ENCODE assay signal across 40 mouse cellular contexts in the genomic region with DNA sequence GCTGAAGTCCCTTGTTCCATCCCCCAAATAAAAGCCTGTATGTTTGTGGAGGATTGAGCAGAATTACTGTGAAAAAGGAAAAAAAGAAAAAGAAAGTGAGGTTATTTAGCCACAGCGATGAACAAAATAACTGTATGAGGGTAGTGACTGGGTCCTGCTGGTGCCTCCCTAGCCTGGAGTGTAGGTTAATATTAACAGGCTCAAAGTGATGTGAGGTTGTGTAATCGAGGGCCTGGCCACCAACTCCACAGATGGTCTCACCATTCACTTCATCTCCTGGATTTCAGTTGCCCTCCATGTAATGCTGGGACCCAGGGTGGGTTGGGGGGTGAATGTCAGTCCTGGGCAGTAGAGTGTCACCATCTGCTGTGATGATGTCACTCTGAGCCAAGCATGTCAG. TPM values are rescaled to one million over a fixed set of nuclear protein-coding genes. Genes with fewer than 3 reads are reported as not detected.
DNase-seq lines count a peak whose midpoint lies in the region; ATAC-seq and TF ChIP-seq lines count a peak whose summit lies in the region.
"Had no signal": no experiment of that assay in that cellular context is flagged by ENCODE, and none has a peak within 500 bp of the region (broad histone marks: within the 10 kb centered on the region; RNA-seq: fewer than 3 reads in every experiment).

No protein-coding gene starts in this region.

- H3K9me3 ChIP-seq in intestine, embryonic 15.5 days, result no peaks in the 10 kb centered on the region
- no peaks in the 10 kb centered on the region for H3K9me3 ChIP-seq in liver, embryonic 15.5 days (replicated peaks)
- H3K9me3 ChIP-seq in midbrain, embryonic 14.5 days (ENCODE audit: control insufficient read depth, low read length), result no peaks in the 10 kb centered on the region
- H3K9me3 ChIP-seq: embryonic facial prominence, embryonic 10.5 days; embryonic facial prominence, embryonic 15.5 days; forebrain, embryonic 12.5 days; midbrain, embryonic 15.5 days had no signal

- 0 out of 2 replicates have a peak overlapping the region, but pooled peaks have one; percentile 5 for H3K4me2 ChIP-seq in intestine, embryonic 15.5 days (replicated peaks)
- peak overlapping the region; percentile 15; the same call in 1 of the 2 replicates for H3K4me2 ChIP-seq in liver, embryonic 15.5 days
- H3K4me2 ChIP-seq in midbrain, embryonic 14.5 days (ENCODE audit: low read length), result no peak overlapping the region
- H3K4me2 ChIP-seq: embryonic facial prominence, embryonic 15.5 days; forebrain, embryonic 12.5 days; midbrain, embryonic 15.5 days had no signal

- H3K79me2 ChIP-seq in liver, adult 2 months (ENCODE audit: control insufficient read depth, insufficient read depth, low read length), result no peaks in the 10 kb centered on the region

- DNase-seq in kidney, postnatal 14 days, result peak; percentile 30
- DNase-seq in kidney, adult 9 months, result no peak
- DNase-seq in liver, adult 2 months (ENCODE audit: extremely low read depth, low read depth, low spot score), result peak; percentile 77
- no peak for DNase-seq in layer of hippocampus, adult 8-10 months (ENCODE audit: low spot score in 2 of 2)
- no peak for DNase-seq in adrenal gland, adult 18-20 months (ENCODE audit: low spot score in 2 of 2)
- no peak for DNase-seq in midbrain, embryonic 14.5 days
- DNase-seq: adrenal gland, adult 2 months; adrenal gland, postnatal 36 days; cerebellum, adult 2 months; cerebellum, postnatal 14 days; forebrain, postnatal 0 days; kidney, adult 18-20 months; kidney, postnatal 10 days; left cerebral cortex, postnatal 4 days; lung, postnatal 10 days; right cerebral cortex, postnatal 25 days; thymus, adult 18-20 months; thymus, postnatal 25 days had no signal

- H3K9ac ChIP-seq in intestine, embryonic 15.5 days, result no peak overlapping the region
- H3K9ac ChIP-seq in liver, adult 2 months (ENCODE audit: low read depth, low read length), result no peak overlapping the region
- H3K9ac ChIP-seq in liver, embryonic 15.5 days, result no peak overlapping the region
- H3K9ac ChIP-seq in midbrain, embryonic 14.5 days (replicated peaks; ENCODE audit: low read length), result no peak overlapping the region
- H3K9ac ChIP-seq: embryonic facial prominence, embryonic 15.5 days; forebrain, embryonic 12.5 days; forebrain, postnatal 0 days; midbrain, embryonic 15.5 days had no signal

- H3K4me3 ChIP-seq in intestine, embryonic 15.5 days (replicated peaks), result no peak overlapping the region
- no peak overlapping the region for H3K4me3 ChIP-seq in liver, adult 2 months (ENCODE audit: insufficient read depth, low read depth, low read length)
- H3K4me3 ChIP-seq in liver, embryonic 15.5 days (replicated peaks), result no peak overlapping the region
- H3K4me3 ChIP-seq in midbrain, embryonic 14.5 days (replicated peaks; ENCODE audit: low read depth, low read length), result no peak overlapping the region
- H3K4me3 ChIP-seq: embryonic facial prominence, embryonic 10.5 days; embryonic facial prominence, embryonic 15.5 days; forebrain, embryonic 12.5 days; midbrain, embryonic 15.5 days had no signal

- peaks cover 6% of the 10 kb centered on the region; the same call in 1 of the 2 replicates for H3K4me1 ChIP-seq in intestine, embryonic 15.5 days (replicated peaks)
- H3K4me1 ChIP-seq in liver, adult 2 months (ENCODE audit: control insufficient read depth, insufficient read depth, low read length), result peaks cover 16% of the 10 kb centered on the region
- H3K4me1 ChIP-seq in liver, embryonic 15.5 days (replicated peaks), result peaks cover 5% of the 10 kb centered on the region
- H3K4me1 ChIP-seq in midbrain, embryonic 14.5 days (ENCODE audit: control insufficient read depth, insufficient read depth, low read length), result no peaks in the 10 kb centered on the region
- H3K4me1 ChIP-seq: embryonic facial prominence, embryonic 10.5 days; embryonic facial prominence, embryonic 15.5 days; forebrain, embryonic 12.5 days; midbrain, embryonic 15.5 days had no signal

- H3K27me3 ChIP-seq in intestine, embryonic 15.5 days (replicated peaks), result no peaks in the 10 kb centered on the region
- H3K27me3 ChIP-seq in liver, adult 2 months (ENCODE audit: control insufficient read depth, insufficient read depth, low read length), result no peaks in the 10 kb centered on the region
- H3K27me3 ChIP-seq in liver, embryonic 15.5 days, result no peaks in the 10 kb centered on the region
- no peaks in the 10 kb centered on the region for H3K27me3 ChIP-seq in midbrain, embryonic 14.5 days (ENCODE audit: control insufficient read depth, insufficient read depth, low read length)
- H3K27me3 ChIP-seq: embryonic facial prominence, embryonic 15.5 days; forebrain, embryonic 12.5 days; midbrain, embryonic 15.5 days had no signal

- no peak overlapping the region for H3K27ac ChIP-seq in intestine, embryonic 15.5 days
- peak overlapping the region; percentile 43; the same call in 1 of the 2 replicates for H3K27ac ChIP-seq in liver, adult 2 months (replicated peaks; ENCODE audit: insufficient read depth, low read depth, low read length)
- H3K27ac ChIP-seq in liver, embryonic 15.5 days (replicated peaks), result peak overlapping the region; percentile 66
- H3K27ac ChIP-seq in midbrain, embryonic 14.5 days (replicated peaks; ENCODE audit: low read depth, low read length), result no peak overlapping the region
- H3K27ac ChIP-seq: embryonic facial prominence, embryonic 10.5 days; embryonic facial prominence, embryonic 15.5 days; forebrain, embryonic 12.5 days; midbrain, embryonic 15.5 days had no signal

- TF ChIP-seq POLR2A in liver, adult 2 months (IDR thresholded peaks at IDR 0.05; ENCODE audit: extremely low read depth, insufficient read depth, low read length), result no peak

- no peaks in the 10 kb centered on the region for H3K36me3 ChIP-seq in intestine, embryonic 15.5 days
- no peaks in the 10 kb centered on the region for H3K36me3 ChIP-seq in liver, adult 2 months (ENCODE audit: control insufficient read depth, insufficient read depth, low read length)
- no peaks in the 10 kb centered on the region for H3K36me3 ChIP-seq in liver, embryonic 15.5 days (replicated peaks)
- H3K36me3 ChIP-seq in midbrain, embryonic 14.5 days (ENCODE audit: control insufficient read depth, insufficient read depth, low read length), result no peaks in the 10 kb centered on the region
- H3K36me3 ChIP-seq: embryonic facial prominence, embryonic 10.5 days; embryonic facial prominence, embryonic 15.5 days; forebrain, embryonic 12.5 days; midbrain, embryonic 15.5 days had no signal

- ATAC-seq in intestine, embryonic 15.5 days, result peak; percentile 81
- peak; percentile 56; the same call in 1 of the 2 replicates for ATAC-seq in liver, embryonic 15.5 days (ENCODE audit: insufficient read depth)
- ATAC-seq in midbrain, embryonic 14.5 days (ENCODE audit: low FRiP score, low TSS enrichment), result no peak
- ATAC-seq: CD4-positive, CD25-positive, alpha-beta regulatory T cell, adult 4 months; forebrain, postnatal 0 days; hindbrain, embryonic 16.5 days; midbrain, embryonic 15.5 days had no signal

- WGBS in intestine, embryonic 15.5 days, result 45% methylated on average over 2 of the region's 2 CpGs
- WGBS in liver, adult 2 months, result 15% methylated on average over 2 of the region's 2 CpGs
- WGBS in liver, embryonic 15.5 days (ENCODE audit: insufficient replicate concordance), result 58% methylated on average over 2 of the region's 2 CpGs
- WGBS in midbrain, embryonic 14.5 days, result 86% methylated on average over 2 of the region's 2 CpGs

- TF ChIP-seq CTCF in liver, adult 2 months (IDR thresholded peaks at IDR 0.05; ENCODE audit: low read depth, low read length), result no peak

RNA-seq across cellular contexts. Expression of a gene that starts 5.8 kb away (rescaled TPM):
- polyA plus RNA-seq in intestine, embryonic 15.5 days (2015; fragmentation: Nextera tagmentation; extraction: Ambion mirVana), result 0.30 and 0.56 TPM in 2 replicates
- not detected in 2 replicates for total RNA-seq in liver, adult 2 months (2014; rRNA removed)
- polyA plus RNA-seq in liver, adult 2 months (2012; rRNA removed), result not detected in 2 replicates
- 0.17 TPM in 1 of 2 replicates, not detected in the other for polyA plus RNA-seq in liver, embryonic 15.5 days (2015; fragmentation: Nextera tagmentation; extraction: Ambion mirVana)
- not detected for total RNA-seq in layer of hippocampus, adult 8-10 months (2022)
- not detected for total RNA-seq in adrenal gland, adult 18-20 months (2021)
- not detected in 2 replicates for polyA plus RNA-seq in midbrain, embryonic 14.5 days (2014; fragmentation: Nextera tagmentation; extraction: Ambion mirVana)
- total RNA-seq: adrenal gland, adult 2 months; adrenal gland, postnatal 36 days; forebrain, postnatal 0 days; gastrocnemius, adult 8-10 months; gastrocnemius, postnatal 4 days; heart, adult 8-10 months; heart, postnatal 25 days; layer of hippocampus, adult 18-20 months; layer of hippocampus, postnatal 25 days; left cerebral cortex, postnatal 4 days; neutrophil, adult 5-6 weeks had no signal
- polyA plus RNA-seq: adrenal gland, adult 2 months; brain, embryonic 14.5 days; CD4-positive, CD25-positive, alpha-beta regulatory T cell, adult 4 months; cerebellum, adult 2 months; cortical plate, adult 2 months; embryonic facial prominence, embryonic 10.5 days; embryonic facial prominence, embryonic 15.5 days; forebrain, embryonic 12.5 days; forebrain, postnatal 0 days; heart, embryonic 14.5 days; hindbrain, embryonic 11.5 days; hindbrain, embryonic 16.5 days; limb, embryonic 14.5 days; midbrain, embryonic 15.5 days; neural tube, embryonic 11.5 days had no signal

RNA-seq across cellular contexts. Expression of a gene that starts 13.6 kb away (rescaled TPM):
- polyA plus RNA-seq in intestine, embryonic 15.5 days (2015; fragmentation: Nextera tagmentation; extraction: Ambion mirVana), result not detected in 2 replicates
- not detected in 2 replicates for total RNA-seq in liver, adult 2 months (2014; rRNA removed)
- not detected in 2 replicates for polyA plus RNA-seq in liver, adult 2 months (2012; rRNA removed)
- polyA plus RNA-seq in liver, embryonic 15.5 days (2015; fragmentation: Nextera tagmentation; extraction: Ambion mirVana), result 0.05 TPM in 2 replicates
- total RNA-seq in layer of hippocampus, adult 8-10 months (2022), result not detected
- total RNA-seq in adrenal gland, adult 18-20 months (2021), result not detected
- not detected in 2 replicates for polyA plus RNA-seq in midbrain, embryonic 14.5 days (2014; fragmentation: Nextera tagmentation; extraction: Ambion mirVana)
- total RNA-seq: adrenal gland, adult 2 months; adrenal gland, postnatal 36 days; forebrain, postnatal 0 days; gastrocnemius, adult 8-10 months; gastrocnemius, postnatal 4 days; heart, adult 8-10 months; heart, postnatal 25 days; layer of hippocampus, adult 18-20 months; layer of hippocampus, postnatal 25 days; left cerebral cortex, postnatal 4 days; neutrophil, adult 5-6 weeks had no signal
- polyA plus RNA-seq: adrenal gland, adult 2 months; brain, embryonic 14.5 days; CD4-positive, CD25-positive, alpha-beta regulatory T cell, adult 4 months; cerebellum, adult 2 months; cortical plate, adult 2 months; embryonic facial prominence, embryonic 10.5 days; embryonic facial prominence, embryonic 15.5 days; forebrain, embryonic 12.5 days; forebrain, postnatal 0 days; heart, embryonic 14.5 days; hindbrain, embryonic 11.5 days; hindbrain, embryonic 16.5 days; limb, embryonic 14.5 days; midbrain, embryonic 15.5 days; neural tube, embryonic 11.5 days; stomach, embryonic 16.5 days had no signal

RNA-seq across cellular contexts. Expression of a gene that starts 24.7 kb away (rescaled TPM):
- 96.8 and 146 TPM in 2 replicates for polyA plus RNA-seq in intestine, embryonic 15.5 days (2015; fragmentation: Nextera tagmentation; extraction: Ambion mirVana)
- 256 and 388 TPM in 2 replicates for total RNA-seq in liver, adult 2 months (2014; rRNA removed)
- 227 and 246 TPM in 2 replicates for polyA plus RNA-seq in liver, adult 2 months (2012; rRNA removed)
- 1,444 and 1,483 TPM in 2 replicates for polyA plus RNA-seq in liver, embryonic 15.5 days (2015; fragmentation: Nextera tagmentation; extraction: Ambion mirVana)
- total RNA-seq in layer of hippocampus, adult 8-10 months (2022), result not detected
- 1 to 10 TPM in 1 of 2 experiments, under 1 TPM in 1; 0.73 to 7.0 TPM for total RNA-seq in adrenal gland, adult 18-20 months (2021)
- not detected in 2 replicates for polyA plus RNA-seq in midbrain, embryonic 14.5 days (2014; fragmentation: Nextera tagmentation; extraction: Ambion mirVana)
- total RNA-seq: forebrain, postnatal 0 days; gastrocnemius, adult 8-10 months; gastrocnemius, postnatal 4 days; heart, adult 8-10 months; heart, postnatal 25 days; layer of hippocampus, adult 18-20 months; layer of hippocampus, postnatal 25 days; left cerebral cortex, postnatal 4 days; neutrophil, adult 5-6 weeks had no signal
- polyA plus RNA-seq: CD4-positive, CD25-positive, alpha-beta regulatory T cell, adult 4 months; cerebellum, adult 2 months; cortical plate, adult 2 months; embryonic facial prominence, embryonic 10.5 days; forebrain, embryonic 12.5 days; forebrain, postnatal 0 days; hindbrain, embryonic 11.5 days; hindbrain, embryonic 16.5 days; midbrain, embryonic 15.5 days had no signal

RNA-seq across cellular contexts. Expression of a gene that starts 50.5 kb away (rescaled TPM):
- polyA plus RNA-seq in intestine, embryonic 15.5 days (2015; fragmentation: Nextera tagmentation; extraction: Ambion mirVana), result 1.8 and 2.3 TPM in 2 replicates
- total RNA-seq in liver, adult 2 months (2014; rRNA removed), result 204 and 223 TPM in 2 replicates
- polyA plus RNA-seq in liver, adult 2 months (2012; rRNA removed), result 74.7 and 83.9 TPM in 2 replicates
- 44.0 and 44.7 TPM in 2 replicates for polyA plus RNA-seq in liver, embryonic 15.5 days (2015; fragmentation: Nextera tagmentation; extraction: Ambion mirVana)
- under 1 TPM in 1 of 4 experiments, not detected in 3; 0.21 TPM for total RNA-seq in layer of hippocampus, adult 8-10 months (2022)
- not detected for total RNA-seq in adrenal gland, adult 18-20 months (2021)
- polyA plus RNA-seq in midbrain, embryonic 14.5 days (2014; fragmentation: Nextera tagmentation; extraction: Ambion mirVana), result 0.09 TPM in 1 of 2 replicates, not detected in the other
- total RNA-seq: forebrain, postnatal 0 days; gastrocnemius, adult 8-10 months; heart, adult 8-10 months; heart, postnatal 25 days; layer of hippocampus, adult 18-20 months; layer of hippocampus, postnatal 25 days; left cerebral cortex, postnatal 4 days; neutrophil, adult 5-6 weeks had no signal
- polyA plus RNA-seq: adrenal gland, adult 2 months; brain, embryonic 14.5 days; CD4-positive, CD25-positive, alpha-beta regulatory T cell, adult 4 months; cerebellum, adult 2 months; embryonic facial prominence, embryonic 10.5 days; forebrain, embryonic 12.5 days; heart, embryonic 14.5 days; limb, embryonic 14.5 days had no signal

Comparison
In these comparisons a context has a peak if more than half of its experiments do, and no peak if none do; other contexts are left out.
1. DNase-seq: peak in kidney, postnatal 14 days (single experiment) and liver, adult 2 months (single experiment); none in kidney, adult 9 months (single experiment), layer of hippocampus, adult 8-10 months (0 of 2), adrenal gland, adult 18-20 months (0 of 2) and midbrain, embryonic 14.5 days (single experiment).
2. H3K27ac ChIP-seq: peak in liver, adult 2 months (single experiment) and liver, embryonic 15.5 days (single experiment); none in intestine, embryonic 15.5 days (single experiment) and midbrain, embryonic 14.5 days (single experiment).
3. RNA of a gene that starts 24.7 kb away (polyA plus RNA-seq): 1,444 to 1,483 TPM in liver, embryonic 15.5 days, 227 to 246 TPM in liver, adult 2 months and 96.8 to 146 TPM in intestine, embryonic 15.5 days; not detected in midbrain, embryonic 14.5 days; every median in the first group is over 10 times any median in the second.